Mouse (Mus musculus) cortical plate, adult 2 months (tissue): Measurements from ENCODE around the gene Serpinf2.

Source experiments
- CTCF ChIP-seq: fragments of 200-500 bp; IDR thresholded peaks from 2 replicates; pipeline ENCODE4 v1.5.1; 2011; ENCODE audit warnings: mild to moderate bottlenecking, control low read depth, low read length; ENCODE audit not compliant: insufficient read depth; ENCODE audit errors: extremely low read depth
- POLR2A ChIP-seq: fragments of 200-500 bp; IDR thresholded peaks from 2 replicates; pipeline ENCODE4 v1.6.1; 2011; ENCODE audit warnings: mild to moderate bottlenecking, low read length, control low read depth; ENCODE audit not compliant: insufficient read depth; ENCODE audit errors: extremely low read depth

DNA sequence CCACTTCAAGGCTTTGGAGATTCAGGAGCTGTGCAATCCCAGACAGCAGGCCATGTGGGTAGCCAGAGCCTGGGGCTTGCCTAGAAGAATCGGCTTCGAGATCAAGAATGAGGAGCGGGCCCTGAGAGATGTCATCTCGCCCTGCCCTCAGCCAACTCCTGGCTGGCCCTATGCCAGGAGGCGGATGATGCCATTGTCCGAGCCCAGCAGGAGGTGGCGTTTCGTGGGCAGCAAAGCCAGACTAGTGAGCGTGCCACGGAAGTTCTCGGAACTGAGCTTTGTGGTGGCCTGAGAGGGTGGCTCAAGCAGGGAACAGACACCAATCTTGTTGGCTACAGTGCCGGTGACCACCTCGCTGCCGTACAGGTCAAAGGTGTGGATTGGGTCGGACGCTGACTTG, 2.2 kb upstream of the Serpinf2 start:
- TF ChIP-seq POLR2A (no peak), CTCF (no peak)
